ENCODE assay signal across 27 mouse cellular contexts in the genomic region with DNA sequence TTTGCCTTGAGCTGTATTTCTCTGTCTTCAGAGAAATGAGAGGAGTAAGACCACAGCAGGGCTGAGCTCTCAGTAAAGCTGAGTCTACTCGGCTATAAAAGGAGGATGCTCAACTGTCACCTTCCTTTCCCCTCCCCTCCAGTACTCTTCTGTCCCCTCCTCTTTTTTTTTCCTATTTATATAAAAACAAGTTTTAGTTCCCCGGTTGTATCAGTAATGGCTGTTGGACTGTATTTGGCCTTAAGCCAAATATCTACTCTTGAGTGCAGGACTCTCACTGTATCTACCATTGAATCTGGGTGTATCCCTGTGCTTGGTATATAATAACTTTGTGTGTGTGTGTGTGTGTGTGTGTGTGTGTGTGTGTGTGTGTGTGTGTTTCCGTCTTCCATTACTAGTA. TPM values are rescaled to one million over a fixed set of nuclear protein-coding genes. Genes with fewer than 3 reads are reported as not detected.
DNase-seq lines count a peak whose midpoint lies in the region; ATAC-seq and TF ChIP-seq lines count a peak whose summit lies in the region.
"Had no signal": no experiment of that assay in that cellular context is flagged by ENCODE, and none has a peak within 500 bp of the region (broad histone marks: within the 10 kb centered on the region; RNA-seq: fewer than 3 reads in every experiment).

No protein-coding gene starts in this region.

- no peak for TF ChIP-seq CTCF in heart, postnatal 0 days (IDR thresholded peaks at IDR 0.05; ENCODE audit: low read depth)

- peaks cover 28% of the 10 kb centered on the region; the same call in 1 of the 2 replicates for H3K36me3 ChIP-seq in heart, postnatal 0 days (replicated peaks; ENCODE audit: control insufficient read depth, insufficient read depth, low read length)

- whole genome bisulfite sequencing in heart, postnatal 0 days, result 73% methylated on average over 3 of the region's 3 CpGs

- no peaks in the 10 kb centered on the region for H3K4me1 ChIP-seq in heart, postnatal 0 days (ENCODE audit: control insufficient read depth, insufficient read depth)
- H3K4me1 ChIP-seq: hindbrain, embryonic 13.5 days; limb, embryonic 10.5 days; midbrain, embryonic 10.5 days; neural tube, embryonic 15.5 days; stomach, embryonic 15.5 days had no signal

- no peak for TF ChIP-seq EP300 in heart, postnatal 0 days (IDR thresholded peaks at IDR 0.05; ENCODE audit: low read depth)

- no peaks in the 10 kb centered on the region for H3K9me3 ChIP-seq in heart, postnatal 0 days (replicated peaks; ENCODE audit: control insufficient read depth, low read length)
- H3K9me3 ChIP-seq: forebrain, embryonic 10.5 days; G1E; hindbrain, embryonic 13.5 days; limb, embryonic 10.5 days; midbrain, embryonic 10.5 days; neural tube, embryonic 15.5 days; stomach, embryonic 15.5 days had no signal

- peak overlapping the region; percentile 25; the same call in 1 of the 2 replicates for H3K27ac ChIP-seq in heart, postnatal 0 days (ENCODE audit: low read depth)
- H3K27ac ChIP-seq: forebrain, embryonic 10.5 days; hindbrain, embryonic 13.5 days; left cerebral cortex, adult 2 months; limb, embryonic 10.5 days; midbrain, embryonic 10.5 days; neural tube, embryonic 15.5 days; stomach, embryonic 15.5 days had no signal

- H3K4me3 ChIP-seq in heart, postnatal 0 days (ENCODE audit: low read depth, low read length), result no peak overlapping the region
- H3K4me3 ChIP-seq: forebrain, embryonic 10.5 days; hindbrain, embryonic 13.5 days; left cerebral cortex, adult 2 months; limb, embryonic 10.5 days; midbrain, embryonic 10.5 days; myocyte; neural tube, embryonic 15.5 days; stomach, embryonic 15.5 days had no signal

- H3K27me3 ChIP-seq in heart, postnatal 0 days (ENCODE audit: control insufficient read depth, insufficient read depth, low read length), result no peaks in the 10 kb centered on the region
- H3K27me3 ChIP-seq: hindbrain, embryonic 13.5 days; neural tube, embryonic 15.5 days; stomach, embryonic 15.5 days had no signal

- no peak for ATAC-seq in heart, postnatal 0 days (ENCODE audit: insufficient read depth, low read depth)
- ATAC-seq in erythroblast, adult 5-6 weeks (replicated peaks; ENCODE audit: low FRiP score, poor library complexity, severe bottlenecking), result peak; percentile 63
- ATAC-seq in megakaryocyte-erythroid progenitor cell, adult 5-6 weeks (replicated peaks; ENCODE audit: low FRiP score, low TSS enrichment, poor library complexity, severe bottlenecking), result peak; percentile 46
- ATAC-seq in activated CD4-positive, CD25-positive, alpha-beta regulatory T cell, adult 4 months, result no peak

- H3K4me2 ChIP-seq in heart, postnatal 0 days (ENCODE audit: low read depth, low read length), result no peak overlapping the region
- H3K4me2 ChIP-seq: heart, embryonic 11.5 days; hindbrain, embryonic 13.5 days; neural tube, embryonic 15.5 days; stomach, embryonic 15.5 days had no signal

- intact Hi-C loops in heart, postnatal 14 days (cut with DNase I), result no loop called here

- no peak for DNase-seq in heart, postnatal 0 days (ENCODE audit: low spot score)
- DNase-seq in heart, postnatal 14 days, result no peak
- DNase-seq in thymus, postnatal 0 days (ENCODE audit: low spot score), result peak; percentile 35
- no peak for DNase-seq in thymus, postnatal 10 days (ENCODE audit: low spot score in 2 of 2)
- no peak for DNase-seq in layer of hippocampus, postnatal 25 days (ENCODE audit: extremely low spot score in 1 of 2, low spot score in 1 of 2)
- DNase-seq: adrenal gland, adult 2 months; cerebellum, adult 11-12 months; cerebellum, postnatal 14 days; embryo, embryonic 11 days; kidney, adult 8-10 months; kidney, postnatal 25 days; lung, adult 18-20 months; lung, postnatal 36 days; spleen, adult 18-20 months had no signal

- no peak overlapping the region for H3K9ac ChIP-seq in heart, postnatal 0 days (replicated peaks; ENCODE audit: low read depth, low read length)
- H3K9ac ChIP-seq: hindbrain, embryonic 13.5 days; neural tube, embryonic 15.5 days; stomach, embryonic 15.5 days had no signal

RNA-seq across cellular contexts. Expression of a gene that starts 31.4 kb away (rescaled TPM):
- 10.5 and 18.6 TPM in 2 replicates for total RNA-seq in heart, postnatal 0 days (2014; rRNA removed; ENCODE audit: low replicate concordance)
- polyA plus RNA-seq in heart, postnatal 0 days (2015; fragmentation: Nextera tagmentation; extraction: Ambion mirVana), result 6.0 and 8.0 TPM in 2 replicates
- total RNA-seq in heart, postnatal 14 days (2021), result 10 to 100 TPM; 22.7 to 27.1 TPM
- polyA plus RNA-seq in thymus, postnatal 0 days (2015; fragmentation: Nextera tagmentation; extraction: Ambion mirVana), result 23.6 and 26.9 TPM in 2 replicates
- 6.0 and 23.2 TPM in 2 replicates for total RNA-seq in erythroblast, adult 5-6 weeks (2015; ENCODE audit: low replicate concordance)
- 14.5 and 18.7 TPM in 2 replicates for total RNA-seq in erythroblast, adult 5-6 weeks (2017; ENCODE audit: low replicate concordance)
- 38.8 and 42.9 TPM in 2 replicates for total RNA-seq in megakaryocyte-erythroid progenitor cell, adult 5-6 weeks (2014; fragmentation: Nextera tagmentation)
- 21.0 and 22.4 TPM in 2 replicates for total RNA-seq in megakaryocyte-erythroid progenitor cell, adult 5-6 weeks (2017)
- polyA plus RNA-seq in activated CD4-positive, CD25-positive, alpha-beta regulatory T cell, adult 4 months (2017; shearing (Covaris generic)), result 10 to 100 TPM in 1 of 2 experiments, 1 to 10 TPM in 1; 7.8 to 15.6 TPM
- total RNA-seq in layer of hippocampus, postnatal 25 days (2021), result 10 to 100 TPM; 11.4 to 11.5 TPM

Comparison
In these comparisons a context has a peak if more than half of its experiments do, and no peak if none do; other contexts are left out.
1. ATAC-seq: peak in erythroblast, adult 5-6 weeks (single experiment) and megakaryocyte-erythroid progenitor cell, adult 5-6 weeks (single experiment); none in heart, postnatal 0 days (single experiment) and activated CD4-positive, CD25-positive, alpha-beta regulatory T cell, adult 4 months (single experiment).